Mouse (Mus musculus) heart, embryonic 11.5 days (tissue): ENCODE data around the gene Mrpl42. TPM values are rescaled to one million over a fixed set of nuclear protein-coding genes. Genes with fewer than 3 reads are reported as not detected.

Source experiments
- ATAC-seq: fragments of 200-750 bp; cut with Nextera tagmentation; replicated peaks from 2 replicates; pipeline ENCODE4 v1.8.0; 2017; ENCODE audit warnings: moderate library complexity; ENCODE audit not compliant: insufficient number of reproducible peaks, low FRiP score, low TSS enrichment
- H3K27ac ChIP-seq: fragments of 300-500 bp; sonication (generic); 2 replicates; pipeline ENCODE4 v1.5.1; 2014; ENCODE audit warnings: mild to moderate bottlenecking, low read depth, low read length
- H3K27me3 ChIP-seq: fragments of 300-500 bp; sonication (generic); 2 replicates; pipeline ENCODE4 v1.6.1; 2014; ENCODE audit warnings: mild to moderate bottlenecking, low read length, mixed read lengths; ENCODE audit not compliant: control insufficient read depth, insufficient read depth
- H3K36me3 ChIP-seq: fragments of 300-500 bp; sonication (generic); 2 replicates; pipeline ENCODE4 v1.6.1; 2014; ENCODE audit warnings: mild to moderate bottlenecking, low read length, moderate library complexity, mixed read lengths; ENCODE audit not compliant: control insufficient read depth, insufficient read depth
- H3K4me1 ChIP-seq: fragments of 300-500 bp; sonication (generic); 2 replicates; pipeline ENCODE4 v1.6.1; 2014; ENCODE audit warnings: low read length; ENCODE audit not compliant: control insufficient read depth, insufficient read depth
- H3K4me2 ChIP-seq: fragments of 300-500 bp; sonication (generic); 2 replicates; pipeline ENCODE4 v1.6.1; 2014; ENCODE audit warnings: mild to moderate bottlenecking, moderate library complexity
- H3K4me3 ChIP-seq: fragments of 300-500 bp; sonication (generic); 2 replicates; pipeline ENCODE4 v1.5.1; 2014; ENCODE audit warnings: low read depth, low read length
- H3K9ac ChIP-seq: fragments of 300-500 bp; sonication (generic); 2 replicates; pipeline ENCODE4 v1.6.1; 2014; ENCODE audit warnings: mild to moderate bottlenecking, low read depth, low read length, moderate library complexity
- H3K9me3 ChIP-seq: fragments of 300-500 bp; sonication (generic); replicated peaks from 2 replicates; pipeline ENCODE4 v1.6.1; 2016; ENCODE audit warnings: low read length; ENCODE audit not compliant: control insufficient read depth
- WGBS: fragments of 180-500 bp; shearing (Covaris S2); extraction: QIAGEN DNeasy Blood & Tissue Kit; methylation state at CpG from one replicate; pipeline ENCODE4 v1.1.7; 2014; ENCODE audit not compliant: insufficient replicate concordance; 5-methylcytosine and 5-hydroxymethylcytosine counted together
- polyA plus RNA-seq: library from polyadenylated mRNA; unstranded; fragments of >200 nt; fragmentation: Nextera tagmentation; extraction: Ambion mirVana; gene quantifications from 2 replicates; pipeline ENCODE4 v1.2.1, GENCODE M21; 2014

Mrpl42 gene
- polyA plus RNA-seq, 1 experiment from 2014 or later = 543 TPM

DNA sequence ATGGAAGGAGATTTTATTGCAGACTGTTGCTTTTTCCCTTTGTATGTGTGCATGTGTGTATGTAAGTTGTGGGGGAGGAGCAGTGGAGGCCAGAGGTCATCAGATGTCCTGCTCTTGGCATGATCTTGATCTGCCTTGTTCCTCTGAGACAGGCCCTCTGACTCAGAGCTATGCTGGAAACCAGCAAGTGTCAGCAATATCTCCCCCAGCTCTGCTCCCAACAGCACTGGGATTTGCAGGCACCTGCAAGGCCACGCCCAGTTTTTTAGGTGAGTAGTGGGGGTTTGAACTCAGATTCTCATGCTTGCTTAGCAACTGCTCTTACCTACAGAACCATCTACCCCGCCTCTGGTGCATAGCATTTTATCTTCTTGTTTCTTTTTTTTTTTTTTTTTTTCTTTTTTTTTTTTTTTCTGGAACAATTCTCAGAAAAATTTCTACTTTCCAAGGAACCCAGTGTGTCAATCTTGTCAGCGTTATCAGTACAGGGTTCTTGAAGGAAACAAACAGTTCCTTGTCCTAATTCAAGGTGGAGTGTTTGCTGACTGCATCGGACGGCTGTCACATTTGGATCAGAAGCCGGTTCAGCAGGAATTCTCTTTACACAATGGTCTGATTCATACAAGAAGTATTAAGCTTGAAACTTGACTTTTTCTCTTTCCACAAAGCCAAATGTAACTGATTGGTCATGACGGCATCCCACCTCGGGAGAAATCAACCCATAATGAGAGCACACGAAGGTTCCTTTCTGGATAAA, 43.5 kb downstream of the Mrpl42 start:
- no peak overlapping the region for H3K27ac ChIP-seq
- no peak overlapping the region for H3K9ac ChIP-seq
- H3K4me2 ChIP-seq = no peak overlapping the region
- 78% methylated on average over 9 of the region's 9 CpGs for WGBS
- no peaks in the 10 kb centered on the region for H3K9me3 ChIP-seq
- no peaks in the 10 kb centered on the region for H3K36me3 ChIP-seq
- no peak overlapping the region for H3K4me3 ChIP-seq
- no peaks in the 10 kb centered on the region for H3K4me1 ChIP-seq
- no peak for ATAC-seq
- H3K27me3 ChIP-seq = no peaks in the 10 kb centered on the region

DNA sequence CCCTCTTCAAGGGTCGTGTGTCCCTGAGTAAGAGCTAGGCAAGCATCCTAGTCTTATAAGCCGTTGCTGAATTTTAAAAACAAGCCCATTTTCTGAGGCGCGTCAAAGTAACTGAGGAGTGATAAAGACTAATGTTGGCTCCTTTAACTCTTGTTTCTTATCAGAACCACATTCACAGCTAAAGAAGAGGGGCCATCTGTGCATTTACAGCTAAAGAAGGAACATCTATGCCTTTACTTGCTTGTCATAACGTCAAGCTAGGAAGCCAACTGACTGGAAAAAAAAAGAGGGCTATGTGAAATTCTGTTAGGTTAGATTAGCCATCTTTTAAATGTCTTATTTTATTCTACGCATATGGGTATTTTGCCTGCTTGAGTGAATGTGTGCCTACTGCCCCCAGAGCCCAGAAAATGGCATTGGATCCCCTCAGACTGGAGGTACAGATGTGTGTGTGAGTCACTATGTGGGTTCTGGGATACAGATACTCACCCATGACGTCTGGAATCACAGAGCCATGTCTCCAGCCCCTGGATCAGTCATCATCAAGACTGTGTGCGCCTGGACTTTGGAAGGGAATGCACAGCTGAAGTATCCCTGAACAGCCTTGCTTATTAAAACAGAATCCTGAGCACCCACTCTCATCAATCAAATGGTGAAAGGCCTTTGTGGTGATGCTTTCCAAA, 44.2 kb downstream of the Mrpl42 start:
- no peak overlapping the region for H3K4me3 ChIP-seq
- H3K36me3 ChIP-seq = no peaks in the 10 kb centered on the region
- no peaks in the 10 kb centered on the region for H3K4me1 ChIP-seq
- H3K27ac ChIP-seq = no peak overlapping the region
- H3K9me3 ChIP-seq = no peaks in the 10 kb centered on the region
- no peaks in the 10 kb centered on the region for H3K27me3 ChIP-seq
- no peak overlapping the region for H3K4me2 ChIP-seq
- ATAC-seq = no peak
- WGBS = 61% methylated on average over 8 of the region's 8 CpGs
- no peak overlapping the region for H3K9ac ChIP-seq

DNA sequence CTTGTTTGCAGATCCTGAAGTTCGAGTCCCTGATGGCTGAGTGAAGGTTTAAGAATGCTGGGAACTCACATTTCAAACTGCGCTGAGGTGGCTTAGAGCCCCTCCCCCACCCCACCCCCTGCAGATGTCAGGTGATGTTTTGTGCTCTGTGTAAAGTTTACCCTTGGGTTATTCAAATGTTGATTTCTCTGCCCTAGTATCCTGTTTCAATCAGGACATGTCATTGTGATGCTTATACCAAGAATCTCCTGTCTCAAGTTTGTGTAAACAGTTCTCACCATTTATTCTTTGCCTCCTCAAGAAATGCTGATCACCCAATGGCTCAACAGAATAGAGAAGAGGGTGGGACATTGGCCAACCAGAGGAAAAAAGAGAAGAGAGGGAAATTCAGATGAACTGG, 45.6 kb downstream of the Mrpl42 start:
- Histone ChIP-seq H3K4me1 (no peaks in the 10 kb centered on the region), H3K4me2 (no peak overlapping the region), H3K27me3 (no peaks in the 10 kb centered on the region), H3K9me3 (no peaks in the 10 kb centered on the region), H3K36me3 (no peaks in the 10 kb centered on the region), H3K27ac (no peak overlapping the region), H3K9ac (no peak overlapping the region), H3K4me3 (no peak overlapping the region)
- ATAC-seq = no peak
- WGBS = 56% methylated on average over 2 of the region's 2 CpGs

DNA sequence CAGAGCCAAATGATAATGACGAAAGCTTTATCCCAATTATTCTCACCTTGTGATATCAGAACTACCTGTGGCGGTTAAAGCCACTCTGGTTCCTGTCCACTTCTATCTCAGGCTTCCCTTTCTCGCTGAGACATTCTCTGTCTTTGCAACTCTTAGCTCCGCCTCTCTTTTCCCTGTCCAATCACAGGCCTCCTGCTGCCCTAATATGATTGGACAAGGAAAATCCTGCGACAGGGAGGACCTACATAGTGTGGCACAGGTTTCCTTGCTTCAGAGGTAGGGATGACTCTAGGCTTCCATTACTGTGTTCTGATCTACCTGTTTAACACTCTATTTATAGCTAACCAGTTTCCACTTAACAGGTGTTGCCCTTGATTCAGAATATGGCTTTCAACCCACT, 48.5 kb downstream of the Mrpl42 start:
- H3K27ac ChIP-seq = no peak overlapping the region
- WGBS = 82% methylated on average over 5 of the region's 5 CpGs
- H3K4me3 ChIP-seq = no peak overlapping the region
- no peak for ATAC-seq
- no peaks in the 10 kb centered on the region for H3K27me3 ChIP-seq
- H3K36me3 ChIP-seq = no peaks in the 10 kb centered on the region
- no peak overlapping the region for H3K9ac ChIP-seq
- H3K9me3 ChIP-seq = no peaks in the 10 kb centered on the region
- 0 out of 2 replicates have a peak, but pooled peaks cover 2% of the 10 kb centered on the region for H3K4me1 ChIP-seq
- no peak overlapping the region for H3K4me2 ChIP-seq

DNA sequence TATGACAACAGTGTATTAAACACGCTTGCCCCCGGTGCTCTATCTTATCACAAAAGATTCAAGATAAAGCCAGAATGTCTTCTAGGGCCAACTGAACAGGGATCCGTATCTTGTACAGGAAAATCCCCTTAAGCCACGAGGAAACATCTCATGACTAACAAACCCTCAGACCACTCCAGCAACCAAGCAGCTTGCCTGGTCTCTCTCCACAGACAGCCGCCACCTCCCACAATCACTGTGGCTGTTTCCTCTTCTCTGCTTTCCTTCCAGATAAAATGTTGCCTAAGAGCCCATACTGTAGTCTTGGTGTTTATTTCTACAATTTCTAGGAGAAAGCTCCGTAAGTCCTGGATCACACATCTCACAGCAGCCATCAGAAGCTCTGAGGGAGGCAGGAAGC, 52.7 kb downstream of the Mrpl42 start:
- Histone ChIP-seq H3K4me2 (no peak overlapping the region), H3K27me3 (no peaks in the 10 kb centered on the region), H3K9ac (no peak overlapping the region), H3K4me1 (0 out of 2 replicates have a peak, but pooled peaks cover 2% of the 10 kb centered on the region), H3K9me3 (no peaks in the 10 kb centered on the region), H3K27ac (no peak overlapping the region), H3K4me3 (no peak overlapping the region), H3K36me3 (no peaks in the 10 kb centered on the region)
- ATAC-seq = no peak
- 26% methylated on average over 6 of the region's 6 CpGs for WGBS

DNA sequence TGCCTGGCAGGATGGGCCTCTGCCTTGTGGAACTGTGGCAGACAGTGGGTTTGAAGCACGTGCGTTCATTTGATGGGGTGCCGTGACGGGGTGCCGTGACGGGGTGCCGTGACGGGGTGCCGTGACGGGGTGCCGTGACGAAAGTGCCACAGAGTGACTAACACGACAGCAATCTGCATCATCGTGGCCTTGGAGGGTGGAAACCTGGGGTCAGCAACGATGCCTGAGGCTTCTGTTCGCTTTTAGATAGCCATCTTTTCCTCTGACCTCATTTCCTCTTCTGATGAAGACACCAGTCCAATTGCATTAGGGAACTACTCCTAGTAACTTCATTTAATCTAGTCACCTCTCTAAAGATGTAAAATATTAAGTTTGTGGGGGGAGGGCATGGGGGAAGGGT, 53.8 kb downstream of the Mrpl42 start:
- Histone ChIP-seq H3K4me3 (no peak overlapping the region), H3K9ac (no peak overlapping the region), H3K27ac (no peak overlapping the region), H3K27me3 (no peaks in the 10 kb centered on the region), H3K9me3 (no peaks in the 10 kb centered on the region), H3K36me3 (no peaks in the 10 kb centered on the region), H3K4me1 (0 out of 2 replicates have a peak, but pooled peaks cover 2% of the 10 kb centered on the region), H3K4me2 (no peak overlapping the region)
- WGBS = 85% methylated on average over 16 of the region's 16 CpGs
- ATAC-seq = no peak

DNA sequence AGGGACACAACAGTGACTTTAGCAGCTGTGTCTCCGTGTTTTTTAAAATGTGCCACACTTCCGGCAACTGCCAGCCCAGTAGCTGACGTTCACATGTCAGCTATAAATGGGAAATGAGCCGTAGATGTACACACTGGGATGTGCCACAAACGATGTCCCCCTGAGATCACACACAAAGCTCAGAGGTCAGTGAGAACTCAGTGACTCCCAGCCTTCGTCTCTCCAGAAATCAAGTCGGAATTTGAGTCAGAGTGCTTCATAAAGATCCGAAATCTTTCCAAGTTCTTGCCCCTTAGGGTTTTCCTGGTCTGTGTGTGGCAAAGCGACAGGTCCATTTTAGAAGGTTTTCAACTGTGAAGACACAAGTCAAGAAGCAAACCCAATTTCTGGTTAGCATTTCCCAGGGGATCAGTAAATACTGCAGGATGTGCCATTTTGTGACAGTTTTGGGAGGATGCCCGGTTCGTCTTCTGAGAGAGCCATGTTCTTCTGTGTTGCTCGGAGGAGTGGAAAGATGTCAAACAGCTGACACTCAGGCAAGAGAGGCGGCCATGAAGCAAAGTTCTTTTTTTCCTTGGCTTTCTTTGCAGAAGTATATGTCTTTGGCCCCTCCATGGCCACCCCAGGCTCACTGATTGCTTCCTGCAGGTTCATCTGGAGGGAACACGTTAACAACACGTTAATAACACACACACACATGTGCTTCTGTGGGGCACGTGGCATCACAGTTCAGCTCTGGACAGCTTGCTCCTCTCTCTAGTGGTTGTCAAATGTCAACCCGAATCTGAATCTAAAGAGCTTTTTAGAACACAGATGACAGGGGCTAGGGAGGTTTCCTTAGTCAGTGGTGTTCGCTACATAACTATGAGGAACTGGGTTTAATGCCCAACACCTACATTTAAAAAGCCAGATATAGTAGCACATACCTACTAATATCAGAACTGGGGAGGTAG, 56.4 kb downstream of the Mrpl42 start:
- Histone ChIP-seq H3K4me1 (0 out of 2 replicates have a peak, but pooled peaks cover 2% of the 10 kb centered on the region), H3K4me2 (no peak overlapping the region), H3K27me3 (no peaks in the 10 kb centered on the region), H3K36me3 (no peaks in the 10 kb centered on the region), H3K4me3 (no peak overlapping the region), H3K9ac (no peak overlapping the region), H3K27ac (no peak overlapping the region), H3K9me3 (no peaks in the 10 kb centered on the region)
- WGBS = 76% methylated on average over 18 of the region's 18 CpGs
- no peak for ATAC-seq

DNA sequence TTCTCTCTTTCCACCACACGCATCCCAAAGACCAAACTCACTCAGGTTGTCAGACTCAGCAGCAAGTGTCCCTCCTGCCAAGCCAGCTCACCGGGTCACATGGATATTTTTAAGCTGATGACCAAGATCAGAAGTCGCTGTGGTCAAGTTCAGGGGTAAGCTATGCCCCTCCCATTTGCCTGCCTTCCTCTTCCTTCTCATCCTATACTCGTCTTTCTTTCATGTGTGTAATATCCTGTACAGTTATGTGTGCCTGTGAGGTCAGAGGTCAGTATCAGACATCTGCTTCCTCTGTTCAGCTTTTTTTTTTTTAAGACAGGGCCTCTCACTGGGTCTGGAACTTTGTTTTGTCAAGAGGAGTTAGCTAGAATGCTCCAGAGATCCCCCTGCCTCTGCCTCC, 59.4 kb downstream of the Mrpl42 start:
- no peak overlapping the region for H3K4me2 ChIP-seq
- ATAC-seq = no peak
- H3K4me3 ChIP-seq = no peak overlapping the region
- peaks cover 4% of the 10 kb centered on the region; the same call in 1 of the 2 replicates for H3K4me1 ChIP-seq
- H3K9ac ChIP-seq = no peak overlapping the region
- no peaks in the 10 kb centered on the region for H3K9me3 ChIP-seq
- WGBS = 72% methylated on average over 4 of the region's 4 CpGs
- no peaks in the 10 kb centered on the region; the same call in 1 of the 2 replicates for H3K27me3 ChIP-seq
- no peaks in the 10 kb centered on the region for H3K36me3 ChIP-seq
- no peak overlapping the region for H3K27ac ChIP-seq
